Mouse (Mus musculus) CD4-positive, CD25-positive, alpha-beta regulatory T cell, adult 9 weeks (primary cell): Measurements from ENCODE around the gene H2al1f. TPM values are rescaled to one million over a fixed set of nuclear protein-coding genes. Genes with fewer than 3 reads are reported as not detected.

Experiments
- polyA plus RNA-seq: library from polyadenylated mRNA; unstranded; fragments of 100-300 nt; shearing (Covaris generic); gene quantifications from one replicate; pipeline ENCODE4 v1.2.1, GENCODE M21; 2017

H2al1f gene
- not detected for polyA plus RNA-seq

GRCm38 (mm10) chrX:11314858-11315257 lies at the start of gene H2al1f:
Gene H2al1f, plus strand, starts transcription at chrX:11315158.

GRCm38 (mm10) chrX:11298957-11299356 lies 16.0 kb upstream of the H2al1f start, which contains the start of gene H2al1a:
Gene H2al1a, plus strand, starts transcription at chrX:11299257.

GRCm38 (mm10) chrX:11302132-11302531 lies 12.8 kb upstream of the H2al1f start, which contains the start of gene H2al1b:
Gene H2al1b, plus strand, starts transcription at chrX:11302432.

GRCm38 (mm10) chrX:11305355-11305754 lies 9.6 kb upstream of the H2al1f start, which contains the start of gene H2al1c:
Gene H2al1c, plus strand, starts transcription at chrX:11305655.

DNA sequence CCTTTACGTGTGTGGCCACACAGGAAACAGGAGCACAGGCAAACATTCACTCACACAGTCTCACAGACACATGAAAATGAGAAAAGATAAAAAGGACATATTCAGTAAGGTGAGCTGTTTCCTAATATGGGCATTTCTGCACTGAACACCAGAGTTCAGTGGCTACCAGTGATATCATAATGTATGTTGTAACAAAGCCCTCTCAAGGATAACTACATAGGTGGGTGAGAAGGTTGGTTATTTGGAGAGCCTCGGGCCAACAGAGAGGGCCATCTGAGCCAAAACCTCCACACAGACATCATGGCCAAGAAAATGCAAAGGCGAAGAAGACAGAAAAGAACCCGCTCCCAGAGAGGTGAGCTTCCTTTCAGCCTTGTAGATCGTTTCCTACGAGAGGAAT lies 6.4 kb upstream of the H2al1f start, which contains the start of gene H2al1d:
Gene H2al1d, plus strand, starts transcription at position 301 of the 400 bp plus-strand sequence.

DNA sequence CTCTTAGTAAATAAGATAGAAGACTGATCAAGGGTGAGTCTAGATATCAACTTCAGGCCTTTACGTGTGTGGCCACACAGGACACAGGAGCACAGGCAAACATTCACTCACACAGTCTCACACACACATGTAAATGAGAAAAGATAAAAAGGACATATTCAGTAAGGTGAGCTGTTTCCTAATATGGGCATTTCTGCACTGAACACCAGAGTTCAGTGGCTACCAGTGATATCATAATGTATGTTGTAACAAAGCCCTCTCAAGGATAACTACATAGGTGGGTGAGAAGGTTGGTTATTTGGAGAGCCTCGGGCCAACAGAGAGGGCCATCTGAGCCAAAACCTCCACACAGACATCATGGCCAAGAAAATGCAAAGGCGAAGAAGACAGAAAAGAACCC lies 3.3 kb upstream of the H2al1f start, which contains the start of gene H2al1e:
Gene H2al1e, plus strand, starts transcription at position 301 of the 400 bp plus-strand sequence.

GRCm38 (mm10) chrX:11317956-11318355 lies 3.0 kb downstream of the H2al1f start, which contains the start of gene H2al1g:
Gene H2al1g, plus strand, starts transcription at chrX:11318256.

DNA sequence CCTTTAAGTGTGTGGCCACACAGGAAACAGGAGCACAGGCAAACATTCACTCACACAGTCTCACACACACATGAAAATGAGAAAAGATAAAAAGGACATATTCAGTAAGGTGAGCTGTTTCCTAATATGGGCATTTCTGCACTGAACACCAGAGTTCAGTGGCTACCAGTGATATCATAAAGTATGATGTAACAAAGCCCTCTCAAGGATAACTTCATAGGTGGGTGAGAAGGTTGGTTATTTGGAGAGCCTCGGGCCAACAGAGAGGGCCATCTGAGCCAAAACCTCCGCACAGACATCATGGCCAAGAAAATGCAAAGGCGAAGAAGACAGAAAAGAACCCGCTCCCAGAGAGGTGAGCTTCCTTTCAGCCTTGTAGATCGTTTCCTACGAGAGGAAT lies 6.2 kb downstream of the H2al1f start, which contains the start of gene H2al1h:
Gene H2al1h, plus strand, starts transcription at position 301 of the 400 bp plus-strand sequence.

DNA sequence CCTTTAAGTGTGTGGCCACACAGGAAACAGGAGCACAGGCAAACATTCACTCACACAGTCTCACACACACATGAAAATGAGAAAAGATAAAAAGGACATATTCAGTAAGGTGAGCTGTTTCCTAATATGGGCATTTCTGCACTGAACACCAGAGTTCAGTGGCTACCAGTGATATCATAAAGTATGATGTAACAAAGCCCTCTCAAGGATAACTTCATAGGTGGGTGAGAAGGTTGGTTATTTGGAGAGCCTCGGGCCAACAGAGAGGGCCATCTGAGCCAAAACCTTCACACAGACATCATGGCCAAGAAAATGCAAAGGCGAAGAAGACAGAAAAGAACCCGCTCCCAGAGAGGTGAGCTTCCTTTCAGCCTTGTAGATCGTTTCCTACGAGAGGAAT lies 9.4 kb downstream of the H2al1f start, which contains the start of gene H2al1i:
Gene H2al1i, plus strand, starts transcription at position 301 of the 400 bp plus-strand sequence.

DNA sequence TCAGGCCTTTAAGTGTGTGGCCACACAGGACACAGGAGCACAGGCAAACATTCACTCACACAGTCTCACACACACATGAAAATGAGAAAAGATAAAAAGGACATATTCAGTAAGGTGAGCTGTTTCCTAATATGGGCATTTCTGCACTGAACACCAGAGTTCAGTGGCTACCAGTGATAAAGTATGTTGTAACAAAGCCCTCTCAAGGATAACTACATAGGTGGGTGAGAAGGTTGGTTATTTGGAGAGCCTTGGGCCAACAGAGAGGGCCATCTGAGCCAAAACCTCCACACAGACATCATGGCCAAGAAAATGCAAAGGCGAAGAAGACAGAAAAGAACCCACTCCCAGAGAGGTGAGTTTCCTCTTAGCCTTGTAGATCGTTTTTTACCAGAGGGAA lies 12.6 kb downstream of the H2al1f start, which contains the start of gene H2al1j:
Gene H2al1j, plus strand, starts transcription at position 301 of the 400 bp plus-strand sequence.

Other genes with a start within 250 kb of the H2al1f start
- not detected for gene H2al1a, start 15.9 kb upstream of the H2al1f start, polyA plus RNA-seq
- not detected for gene H2al1b, start 12.7 kb upstream of the H2al1f start, polyA plus RNA-seq
- gene H2al1c, start 9.5 kb upstream of the H2al1f start, polyA plus RNA-seq, result not detected
- gene H2al1d, start 6.3 kb upstream of the H2al1f start, polyA plus RNA-seq, result not detected
- gene H2al1e, start 3.2 kb upstream of the H2al1f start, polyA plus RNA-seq, result not detected
- gene H2al1g, start 3.1 kb downstream of the H2al1f start, polyA plus RNA-seq, result not detected
- not detected for gene H2al1h, start 6.3 kb downstream of the H2al1f start, polyA plus RNA-seq
- not detected for gene H2al1i, start 9.5 kb downstream of the H2al1f start, polyA plus RNA-seq
- not detected for gene H2al1j, start 12.7 kb downstream of the H2al1f start, polyA plus RNA-seq